Mouse (Mus musculus): ENCODE results near the gene Zcchc18. TPM values are rescaled to one million over a fixed set of nuclear protein-coding genes. Genes with fewer than 3 reads are reported as not detected.

The Zcchc18 gene
- polyA plus RNA-seq, 1 experiment from 2014 or later = 1.8 TPM

- no peaks in the 10 kb centered on the region for H3K9me3 ChIP-seq (ENCODE audit: control insufficient read depth, low read length)
- H3K9ac ChIP-seq (ENCODE audit: low read length) = no peak overlapping the region
- H3K27ac ChIP-seq (replicated peaks in 1 of 2; ENCODE audit: control insufficient read depth in 1 of 2, insufficient read depth in 1 of 2, low read depth in 2 of 2, low read length in 2 of 2) = no peak overlapping the region
- no peak overlapping the region for H3K4me2 ChIP-seq (ENCODE audit: low read length)
- no peaks in the 10 kb centered on the region for H3K4me1 ChIP-seq (ENCODE audit: control insufficient read depth in 2 of 2, insufficient read depth in 2 of 2, low read length in 2 of 2)
- H3K36me3 ChIP-seq (ENCODE audit: control insufficient read depth, insufficient read depth, low read length) = peaks cover 5% of the 10 kb centered on the region
- H3K4me3 ChIP-seq (ENCODE audit: control insufficient read depth in 1 of 2, insufficient read depth in 1 of 2, low read depth in 1 of 2, low read length in 2 of 2) = no peak overlapping the region
- no peaks in the 10 kb centered on the region for H3K27me3 ChIP-seq (ENCODE audit: control insufficient read depth, insufficient read depth, low read length)
- no peak for ATAC-seq (ENCODE audit: insufficient number of reproducible peaks, insufficient read depth, low FRiP score, low read depth)
- WGBS = 19% methylated on average over 1 of the region's 1 CpGs
Measured at GRCm38 (mm10) chrX:137019310-137019709, 26.4 kb downstream of the Zcchc18 start.

- WGBS = 94% methylated on average over 8 of the region's 8 CpGs
Measured at GRCm38 (mm10) chrX:137030916-137031315, 38.0 kb downstream of the Zcchc18 start.

GRCm38 (mm10) chrX:137031726-137032125 lies 38.8 kb downstream of the Zcchc18 start:
- Histone ChIP-seq H3K27me3 (ENCODE audit: control insufficient read depth, insufficient read depth, low read length) (no peaks in the 10 kb centered on the region), H3K27ac (replicated peaks in 1 of 2; ENCODE audit: control insufficient read depth in 1 of 2, insufficient read depth in 1 of 2, low read depth in 2 of 2, low read length in 2 of 2) (no peak overlapping the region), H3K4me2 (ENCODE audit: low read length) (no peak overlapping the region), H3K36me3 (ENCODE audit: control insufficient read depth, insufficient read depth, low read length) (0 out of 2 replicates have a peak, but pooled peaks cover 15% of the 10 kb centered on the region), H3K9ac (ENCODE audit: low read length) (no peak overlapping the region), H3K4me1 (ENCODE audit: control insufficient read depth in 2 of 2, insufficient read depth in 2 of 2, low read length in 2 of 2) (no peaks in the 10 kb centered on the region), H3K9me3 (ENCODE audit: control insufficient read depth, low read length) (no peaks in the 10 kb centered on the region), H3K4me3 (ENCODE audit: control insufficient read depth in 1 of 2, insufficient read depth in 1 of 2, low read depth in 1 of 2, low read length in 2 of 2) (no peak overlapping the region)
- 85% methylated on average over 5 of the region's 5 CpGs for WGBS
- no peak for ATAC-seq (ENCODE audit: insufficient number of reproducible peaks, insufficient read depth, low FRiP score, low read depth)

More at GRCm38 (mm10) chrX:137030916-137031315, 38.0 kb downstream of the Zcchc18 start:
- Histone ChIP-seq H3K9me3 (ENCODE audit: control insufficient read depth, low read length) (no peaks in the 10 kb centered on the region), H3K9ac (ENCODE audit: low read length) (no peak overlapping the region), H3K4me1 (ENCODE audit: control insufficient read depth in 2 of 2, insufficient read depth in 2 of 2, low read length in 2 of 2) (no peaks in the 10 kb centered on the region), H3K4me3 (ENCODE audit: control insufficient read depth in 1 of 2, insufficient read depth in 1 of 2, low read depth in 1 of 2, low read length in 2 of 2) (no peak overlapping the region), H3K27me3 (ENCODE audit: control insufficient read depth, insufficient read depth, low read length) (no peaks in the 10 kb centered on the region), H3K27ac (replicated peaks in 1 of 2; ENCODE audit: control insufficient read depth in 1 of 2, insufficient read depth in 1 of 2, low read depth in 2 of 2, low read length in 2 of 2) (no peak overlapping the region), H3K4me2 (ENCODE audit: low read length) (no peak overlapping the region), H3K36me3 (ENCODE audit: control insufficient read depth, insufficient read depth, low read length) (0 out of 2 replicates have a peak, but pooled peaks cover 19% of the 10 kb centered on the region)
- ATAC-seq (ENCODE audit: insufficient number of reproducible peaks, insufficient read depth, low FRiP score, low read depth) = no peak

GRCm38 (mm10) chrX:137034322-137034721 lies 41.4 kb downstream of the Zcchc18 start:
- Histone ChIP-seq H3K27ac (replicated peaks in 1 of 2; ENCODE audit: control insufficient read depth in 1 of 2, insufficient read depth in 1 of 2, low read depth in 2 of 2, low read length in 2 of 2) (no peak overlapping the region), H3K4me2 (ENCODE audit: low read length) (no peak overlapping the region), H3K4me1 (ENCODE audit: control insufficient read depth in 2 of 2, insufficient read depth in 2 of 2, low read length in 2 of 2) (no peaks in the 10 kb centered on the region), H3K36me3 (ENCODE audit: control insufficient read depth, insufficient read depth, low read length) (no peaks in the 10 kb centered on the region), H3K9me3 (ENCODE audit: control insufficient read depth, low read length) (no peaks in the 10 kb centered on the region), H3K4me3 (ENCODE audit: control insufficient read depth in 1 of 2, insufficient read depth in 1 of 2, low read depth in 1 of 2, low read length in 2 of 2) (no peak overlapping the region), H3K27me3 (ENCODE audit: control insufficient read depth, insufficient read depth, low read length) (no peaks in the 10 kb centered on the region), H3K9ac (ENCODE audit: low read length) (no peak overlapping the region)
- 62% methylated on average over 4 of the region's 4 CpGs for WGBS
- no peak for ATAC-seq (ENCODE audit: insufficient number of reproducible peaks, insufficient read depth, low FRiP score, low read depth)

- H3K36me3 ChIP-seq (ENCODE audit: control insufficient read depth, insufficient read depth, low read length) = no peaks in the 10 kb centered on the region
- no peak for ATAC-seq (ENCODE audit: insufficient number of reproducible peaks, insufficient read depth, low FRiP score, low read depth)
- WGBS = 21% methylated on average over 12 of the region's 12 CpGs
- H3K4me2 ChIP-seq (ENCODE audit: low read length) = peak overlapping the region; percentile 68
- no peaks in the 10 kb centered on the region for H3K27me3 ChIP-seq (ENCODE audit: control insufficient read depth, insufficient read depth, low read length)
- H3K4me1 ChIP-seq (ENCODE audit: control insufficient read depth in 2 of 2, insufficient read depth in 2 of 2, low read length in 2 of 2) = no peaks in the 10 kb centered on the region
- H3K9me3 ChIP-seq (ENCODE audit: control insufficient read depth, low read length) = no peaks in the 10 kb centered on the region
- peak overlapping the region; percentile 70 for H3K9ac ChIP-seq (ENCODE audit: low read length)
- peak overlapping the region; percentile 54 to 73 for H3K4me3 ChIP-seq (ENCODE audit: control insufficient read depth in 1 of 2, insufficient read depth in 1 of 2, low read depth in 1 of 2, low read length in 2 of 2)
- peak overlapping the region in 1 of 2 experiments; percentile 87; a peak in 2 of 4 replicates for H3K27ac ChIP-seq (replicated peaks in 1 of 2; ENCODE audit: control insufficient read depth in 1 of 2, insufficient read depth in 1 of 2, low read depth in 2 of 2, low read length in 2 of 2)
Measured at GRCm38 (mm10) chrX:137037470-137037999, 44.6 kb downstream of the Zcchc18 start.

- peak; percentile 83 for ATAC-seq (ENCODE audit: insufficient number of reproducible peaks, insufficient read depth, low FRiP score, low read depth)
- Histone ChIP-seq H3K27me3 (ENCODE audit: control insufficient read depth, insufficient read depth, low read length) (no peaks in the 10 kb centered on the region), H3K9ac (ENCODE audit: low read length) (peak within 1 kb of the TSS; percentile 70), H3K9me3 (ENCODE audit: control insufficient read depth, low read length) (no peaks in the 10 kb centered on the region), H3K4me1 (ENCODE audit: control insufficient read depth in 2 of 2, insufficient read depth in 2 of 2, low read length in 2 of 2) (no peaks in the 10 kb centered on the region), H3K4me3 (ENCODE audit: control insufficient read depth in 1 of 2, insufficient read depth in 1 of 2, low read depth in 1 of 2, low read length in 2 of 2) (peak within 1 kb of the TSS; percentile 54 to 73), H3K27ac (replicated peaks in 1 of 2; ENCODE audit: control insufficient read depth in 1 of 2, insufficient read depth in 1 of 2, low read depth in 2 of 2, low read length in 2 of 2) (peak within 1 kb of the TSS; percentile 87 to 91), H3K36me3 (ENCODE audit: control insufficient read depth, insufficient read depth, low read length) (no peaks in the 10 kb centered on the region), H3K4me2 (ENCODE audit: low read length) (peak within 1 kb of the TSS; percentile 68)
- WGBS = 17% methylated on average over 31 of the region's 31 CpGs
Measured at GRCm38 (mm10) chrX:137038000-137038483, 45.1 kb downstream of the Zcchc18 start, which contains the start of gene Slc25a53. Gene Slc25a53 (minus strand): TSS chrX:137038302.

- peak overlapping the region; percentile 70 for H3K9ac ChIP-seq (ENCODE audit: low read length)
- peak overlapping the region; percentile 54 to 73 for H3K4me3 ChIP-seq (ENCODE audit: control insufficient read depth in 1 of 2, insufficient read depth in 1 of 2, low read depth in 1 of 2, low read length in 2 of 2)
- peak overlapping the region; percentile 68 for H3K4me2 ChIP-seq (ENCODE audit: low read length)
- ATAC-seq (ENCODE audit: insufficient number of reproducible peaks, insufficient read depth, low FRiP score, low read depth) = no peak
- no peaks in the 10 kb centered on the region for H3K36me3 ChIP-seq (ENCODE audit: control insufficient read depth, insufficient read depth, low read length)
- H3K27me3 ChIP-seq (ENCODE audit: control insufficient read depth, insufficient read depth, low read length) = no peaks in the 10 kb centered on the region
- no peaks in the 10 kb centered on the region for H3K9me3 ChIP-seq (ENCODE audit: control insufficient read depth, low read length)
- H3K27ac ChIP-seq (replicated peaks in 1 of 2; ENCODE audit: control insufficient read depth in 1 of 2, insufficient read depth in 1 of 2, low read depth in 2 of 2, low read length in 2 of 2) = peak overlapping the region; percentile 87 to 91; a peak in 2 of 4 replicates
- H3K4me1 ChIP-seq (ENCODE audit: control insufficient read depth in 2 of 2, insufficient read depth in 2 of 2, low read length in 2 of 2) = no peaks in the 10 kb centered on the region
- 34% methylated on average over 7 of the region's 7 CpGs for WGBS
Measured at GRCm38 (mm10) chrX:137038502-137038901, 45.5 kb downstream of the Zcchc18 start.
